Mouse (Mus musculus): Measurements from ENCODE around the gene Mc1r. TPM values are rescaled to one million over a fixed set of nuclear protein-coding genes. Genes with fewer than 3 reads are reported as not detected.
A peak's percentile ranks its signal among the peaks of the same experiment; 100 is the strongest.
"Not testable (repeated sequence)": the region's sequence is repeated elsewhere in the genome, so short reads cannot be mapped to it uniquely, and the experiment has no call there.

Mc1r gene
- total RNA-seq, 2 experiments from 2014 or later, result not detected

DNA sequence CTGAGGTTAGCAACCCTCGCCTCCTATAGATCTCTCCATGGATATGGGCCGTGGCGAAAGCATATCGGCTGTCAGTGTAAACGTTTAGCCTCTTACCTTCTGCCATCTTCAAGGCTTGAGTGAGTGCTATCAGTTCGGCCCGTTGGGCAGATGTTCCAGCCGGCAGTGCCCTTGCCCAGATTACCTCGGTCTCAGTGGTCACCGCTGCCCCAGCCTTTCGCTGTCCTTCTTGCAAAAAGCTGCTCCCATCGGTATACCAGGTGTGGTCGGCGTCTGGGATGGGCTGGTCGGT lies 22.8 kb downstream of the Mc1r start:
- not testable (repeated sequence) for DNase-seq (ENCODE audit: low spot score in 2 of 2)

DNA sequence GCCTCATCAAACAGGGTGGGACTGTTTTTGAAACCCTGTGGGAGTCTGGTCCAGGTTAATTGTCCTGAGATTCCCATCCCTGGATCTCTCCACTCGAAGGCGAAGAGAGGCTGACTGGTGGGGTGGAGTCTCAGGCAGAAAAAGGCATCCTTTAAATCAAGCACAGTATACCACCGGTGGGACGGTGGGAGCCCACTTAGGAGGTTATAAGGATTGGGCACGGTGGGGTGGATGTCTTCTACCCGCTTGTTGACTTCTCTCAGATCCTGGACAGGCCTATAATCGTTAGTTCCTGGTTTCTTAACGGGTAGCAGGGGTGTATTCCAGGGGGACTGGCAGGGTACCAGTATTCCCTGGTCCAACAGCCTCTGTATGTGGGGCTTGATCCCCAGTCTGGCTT lies 24.0 kb downstream of the Mc1r start:
- DNase-seq (ENCODE audit: low spot score in 2 of 2), result not testable (repeated sequence)

DNA sequence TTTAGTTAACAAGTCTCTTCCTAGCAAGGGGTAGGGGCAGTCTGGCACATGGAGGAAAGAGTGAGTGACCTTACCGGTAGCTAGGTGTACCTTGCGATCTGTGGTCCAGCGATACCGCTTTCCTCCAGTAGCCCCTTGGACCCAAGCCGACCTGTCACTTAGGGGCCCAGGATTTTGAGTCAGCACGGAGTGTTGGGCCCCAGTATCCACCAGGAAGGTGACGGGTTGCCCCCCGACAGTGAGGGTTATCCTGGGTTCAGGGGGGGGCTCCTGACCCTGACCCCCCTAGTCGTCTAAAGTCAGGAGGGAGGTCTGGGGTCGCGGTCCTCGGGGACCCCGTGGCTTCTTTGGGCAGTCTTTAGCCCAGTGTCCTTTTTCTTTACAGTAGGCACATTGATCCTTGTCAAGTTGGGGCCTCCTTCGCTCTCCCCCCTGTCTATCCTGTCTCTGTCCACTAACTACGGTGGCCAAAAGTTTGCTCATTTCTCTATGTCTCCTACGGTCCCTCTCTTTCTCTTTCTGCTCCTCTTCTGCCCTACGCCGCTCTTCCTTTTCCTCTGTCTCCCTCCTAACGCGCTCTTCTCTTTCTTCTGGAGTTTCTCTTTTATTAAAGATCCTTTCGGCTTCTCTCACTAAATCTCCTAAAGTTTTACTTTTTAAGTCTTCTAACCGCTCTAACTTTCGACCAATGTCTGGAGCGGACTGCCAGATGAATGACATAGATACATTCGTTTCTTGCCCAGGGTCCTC lies 24.9 kb downstream of the Mc1r start:
- no peak for DNase-seq (ENCODE audit: low spot score in 2 of 2)

DNA sequence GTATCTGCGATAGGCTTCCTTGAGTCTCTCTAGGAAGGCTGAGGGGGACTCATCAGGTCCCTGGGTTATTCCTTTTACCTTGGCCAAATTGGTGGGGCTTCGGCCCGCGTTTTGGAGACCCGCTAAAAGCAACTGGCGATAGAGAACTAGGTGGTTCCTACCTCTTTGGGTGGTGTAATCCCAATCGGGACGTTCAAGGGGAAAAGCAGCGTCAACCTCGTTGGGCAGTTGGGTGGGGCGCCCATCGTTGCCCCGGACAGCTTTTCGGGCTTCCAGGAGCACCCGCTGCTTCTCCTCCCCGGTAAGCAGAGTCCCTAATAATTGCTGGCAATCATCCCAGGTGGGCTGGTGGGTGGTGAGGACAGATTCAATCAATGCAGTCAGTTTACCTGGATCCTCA lies 25.5 kb downstream of the Mc1r start:
- no peak for DNase-seq (ENCODE audit: low spot score in 2 of 2)

DNA sequence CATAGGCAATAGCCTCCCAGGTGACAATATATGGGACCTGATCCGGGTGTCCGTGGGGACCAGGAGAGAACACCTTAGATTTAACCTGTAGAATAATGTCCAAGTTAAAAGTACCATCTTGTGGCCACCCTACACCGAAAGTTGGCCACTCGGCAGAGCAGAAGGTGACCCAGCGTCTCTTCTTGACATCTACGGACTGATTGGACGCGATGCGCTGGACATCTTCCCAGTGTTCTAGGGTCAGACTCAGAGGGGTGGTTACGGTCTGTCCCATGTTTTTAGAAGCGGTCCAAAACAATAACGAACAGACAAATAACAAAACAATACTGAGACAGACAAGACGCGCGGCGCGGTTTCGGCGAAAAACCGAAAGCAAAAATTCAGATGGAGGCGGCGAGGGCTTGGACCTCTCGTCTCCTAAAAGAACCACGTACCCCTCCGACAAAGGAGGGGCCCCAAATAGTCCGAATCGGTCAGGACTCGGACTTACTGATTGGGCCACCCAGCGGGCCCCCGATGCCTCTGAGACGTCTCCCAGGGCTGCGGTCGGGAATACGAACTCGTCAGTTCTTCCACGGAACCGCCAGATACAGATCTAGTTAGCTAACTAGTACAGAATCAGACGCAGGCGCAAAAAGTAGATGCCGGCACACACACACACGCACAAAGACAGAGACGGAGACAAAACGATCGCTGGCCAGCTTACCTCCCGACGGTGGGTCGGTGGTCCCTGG lies 26.5 kb downstream of the Mc1r start:
- DNase-seq (ENCODE audit: low spot score in 2 of 2), result not testable (repeated sequence)

DNA sequence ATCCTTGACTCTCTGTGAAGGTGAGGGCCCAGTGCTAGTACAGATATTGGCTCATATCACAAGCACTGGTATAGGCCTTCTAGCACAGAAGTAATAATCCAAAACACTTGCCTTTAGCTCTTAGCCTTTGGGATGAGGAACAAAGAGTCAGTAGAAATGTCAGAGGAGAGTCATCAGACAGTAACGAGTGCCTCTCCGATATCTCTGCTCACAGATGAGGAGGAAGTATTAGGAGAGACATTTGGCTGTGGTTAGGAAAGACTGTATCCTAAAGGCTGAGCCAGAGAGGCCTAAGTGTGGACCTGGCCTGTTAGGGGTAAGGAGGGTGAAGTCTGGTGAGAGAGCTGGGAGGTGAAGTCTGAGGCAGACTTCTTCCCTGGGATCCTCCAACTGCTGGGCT lies 34.9 kb downstream of the Mc1r start:
- no peak for DNase-seq (ENCODE audit: low spot score in 2 of 2)

DNA sequence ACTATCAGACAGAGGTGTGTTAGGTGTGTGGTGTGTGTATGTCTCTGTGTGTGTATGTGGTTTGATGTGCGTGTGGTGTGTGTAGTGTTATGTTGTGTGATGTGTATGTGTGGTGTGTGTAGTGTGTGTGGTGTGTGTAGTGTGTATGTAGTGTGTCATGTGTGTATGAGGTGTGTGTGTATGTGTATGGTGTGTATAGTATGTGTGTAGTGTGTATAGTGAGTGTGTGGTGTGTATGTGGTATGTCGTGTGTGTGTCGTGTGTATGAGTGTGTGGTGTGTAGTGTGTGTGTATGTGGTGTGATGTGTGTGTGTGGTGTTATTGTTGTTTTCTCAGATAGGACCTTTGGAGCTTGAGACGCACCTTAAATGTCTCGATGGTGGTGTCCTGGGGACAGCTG lies 35.4 kb downstream of the Mc1r start:
- no peak for DNase-seq (ENCODE audit: low spot score in 2 of 2)

DNA sequence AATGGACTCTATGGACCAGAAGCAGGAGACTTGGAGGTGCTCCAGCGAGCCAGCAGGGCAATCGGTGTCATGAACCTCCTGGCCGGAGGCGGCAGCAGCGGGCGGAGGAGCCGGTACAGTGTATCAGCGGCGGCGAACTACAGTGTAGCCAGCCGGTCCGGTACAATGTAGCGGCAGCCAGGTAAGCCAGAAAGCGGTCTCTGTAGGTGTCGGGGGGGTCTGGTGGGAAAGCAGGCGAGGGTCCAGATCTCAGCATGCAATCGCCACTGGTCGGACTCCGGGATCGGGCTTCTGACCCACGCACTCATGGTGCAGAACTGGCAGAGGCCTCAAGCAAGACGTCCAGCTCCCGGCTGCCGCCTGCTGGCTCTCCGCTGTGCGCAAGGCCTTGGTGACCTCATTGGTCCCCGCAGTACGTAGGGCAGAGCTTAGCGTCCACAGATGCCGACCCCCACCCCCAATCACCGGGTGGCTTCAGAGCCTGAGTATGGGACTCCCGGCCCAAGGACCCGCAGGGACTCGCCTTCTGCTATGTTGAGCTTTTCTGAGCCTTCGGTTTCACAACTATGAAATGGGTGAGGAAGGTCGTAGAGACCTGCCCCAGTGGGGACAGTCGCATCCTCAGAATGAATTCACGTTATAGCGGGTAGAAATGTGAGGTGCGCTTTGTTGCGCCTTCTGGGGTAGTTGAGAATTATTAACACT lies 36.1 kb downstream of the Mc1r start:
- peak; percentile 91 to 94 for DNase-seq (ENCODE audit: low spot score in 2 of 2)

DNA sequence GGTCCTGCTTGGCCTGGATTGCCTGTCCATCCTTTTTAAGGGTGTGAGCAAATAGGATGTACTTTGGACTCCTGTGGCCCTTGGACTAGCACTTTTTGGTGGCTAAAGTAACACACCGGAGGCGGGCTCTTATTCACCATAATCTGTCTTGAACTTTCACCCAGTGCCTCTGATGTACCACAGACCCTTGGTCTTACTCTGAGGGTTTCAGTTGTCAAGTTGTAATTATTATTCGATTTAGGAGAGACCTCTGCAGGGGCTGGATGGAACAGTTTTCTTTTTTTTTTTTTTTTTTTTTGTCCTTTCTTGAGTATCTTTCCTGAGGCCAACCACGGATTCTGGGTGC lies 36.6 kb downstream of the Mc1r start:
- no peak for DNase-seq (ENCODE audit: low spot score in 2 of 2)

DNA sequence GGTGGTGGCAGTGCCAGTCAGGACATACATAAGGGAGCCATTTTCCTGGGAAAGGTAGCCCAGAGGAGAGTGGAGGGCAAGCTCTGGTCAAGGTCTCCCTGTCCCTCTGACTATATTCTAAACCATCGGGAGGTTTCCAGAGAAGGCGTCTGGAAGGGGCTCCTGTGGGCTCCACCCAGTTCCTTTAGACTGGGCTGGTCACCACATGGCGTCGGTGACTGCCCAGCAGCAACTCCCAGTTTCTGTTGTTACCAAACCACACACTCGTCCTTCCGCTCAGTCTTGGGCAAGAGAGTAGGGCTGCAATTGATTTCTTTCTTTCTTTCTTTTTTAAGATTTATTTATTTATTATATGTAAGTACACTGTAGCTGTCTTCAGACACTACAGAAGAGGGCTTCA lies 37.2 kb downstream of the Mc1r start:
- DNase-seq (ENCODE audit: low spot score in 2 of 2), result no peak

DNA sequence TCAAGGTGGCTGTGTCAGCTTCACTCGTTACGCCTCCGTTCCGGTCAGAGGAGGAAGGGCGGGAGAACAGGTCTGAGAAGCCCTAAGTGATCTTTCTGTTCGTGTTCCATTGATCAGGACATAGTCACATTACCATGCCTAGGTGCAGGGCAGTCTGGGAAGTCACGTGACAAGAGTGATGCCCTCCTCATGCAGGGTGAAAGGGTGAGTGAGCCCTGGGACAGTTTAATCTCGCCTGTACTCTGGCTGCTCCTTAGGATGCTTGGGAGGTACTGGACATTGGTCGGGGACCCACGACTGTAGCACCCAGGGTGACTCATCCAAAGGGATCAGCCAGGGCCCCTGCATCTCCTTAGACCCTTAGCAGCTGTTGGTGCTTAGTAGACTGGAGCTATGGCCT lies 39.1 kb downstream of the Mc1r start:
- no peak for DNase-seq (ENCODE audit: low spot score in 2 of 2)

DNA sequence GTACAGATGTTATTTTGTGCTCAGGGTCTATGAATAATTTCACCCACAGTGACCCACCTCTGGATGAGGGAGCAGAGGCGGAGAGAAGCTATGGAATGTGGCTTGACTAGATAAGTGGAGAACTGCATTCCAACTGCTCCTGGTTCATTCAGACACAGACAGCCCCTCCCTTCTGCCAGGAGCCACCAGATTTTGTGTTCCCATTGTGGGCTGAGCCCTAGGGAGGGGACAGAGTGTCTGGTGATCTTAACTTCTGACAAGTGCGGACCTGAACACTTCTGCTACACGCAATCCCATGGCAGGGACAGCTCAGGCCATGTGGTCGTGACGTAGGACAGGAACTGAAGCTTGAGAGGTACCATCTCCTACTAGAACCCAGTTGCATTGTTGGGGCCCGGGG lies 39.9 kb downstream of the Mc1r start:
- no peak for DNase-seq (ENCODE audit: low spot score in 2 of 2)

DNA sequence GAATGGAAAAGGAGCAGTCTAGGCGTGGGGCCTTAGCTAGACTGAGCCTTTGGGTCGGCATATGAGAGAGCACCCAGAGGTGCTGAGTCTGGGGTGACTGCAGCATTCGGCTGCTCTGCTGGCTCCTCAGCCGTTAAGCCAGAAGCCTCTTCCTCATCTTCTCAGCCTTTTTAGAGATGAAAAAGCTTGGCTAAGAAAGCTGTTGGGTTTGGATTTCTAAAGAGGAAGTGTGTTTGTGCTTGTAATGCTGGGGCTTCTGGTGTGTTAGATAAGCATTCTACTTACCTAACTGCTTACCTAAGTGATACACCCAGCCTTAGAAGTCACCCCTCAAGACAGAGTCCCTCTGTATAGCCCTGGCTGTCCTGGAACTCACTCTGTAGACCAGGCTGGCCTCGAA lies 43.9 kb downstream of the Mc1r start:
- DNase-seq (ENCODE audit: low spot score in 2 of 2), result no peak

DNA sequence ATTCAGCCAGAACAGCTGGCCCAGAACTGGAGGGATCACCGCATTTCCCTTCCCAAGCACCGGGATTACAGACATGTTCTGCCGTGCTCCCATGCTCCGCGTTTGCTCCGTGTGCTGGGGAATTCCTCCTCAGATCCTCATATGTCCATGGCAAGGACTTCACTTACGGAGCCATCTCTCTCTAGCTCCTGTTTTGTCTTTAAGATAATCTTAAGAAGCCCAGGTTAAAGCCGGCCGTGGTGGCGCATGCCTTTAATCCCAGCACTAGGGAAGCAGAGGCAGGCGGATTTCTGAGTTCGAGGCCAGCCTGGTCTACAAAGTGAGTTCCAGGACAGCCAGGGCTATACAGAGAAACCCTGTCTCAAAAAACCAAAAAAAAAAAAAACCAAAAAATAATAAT lies 44.8 kb downstream of the Mc1r start:
- DNase-seq (ENCODE audit: low spot score in 2 of 2), result not testable (repeated sequence)

DNA sequence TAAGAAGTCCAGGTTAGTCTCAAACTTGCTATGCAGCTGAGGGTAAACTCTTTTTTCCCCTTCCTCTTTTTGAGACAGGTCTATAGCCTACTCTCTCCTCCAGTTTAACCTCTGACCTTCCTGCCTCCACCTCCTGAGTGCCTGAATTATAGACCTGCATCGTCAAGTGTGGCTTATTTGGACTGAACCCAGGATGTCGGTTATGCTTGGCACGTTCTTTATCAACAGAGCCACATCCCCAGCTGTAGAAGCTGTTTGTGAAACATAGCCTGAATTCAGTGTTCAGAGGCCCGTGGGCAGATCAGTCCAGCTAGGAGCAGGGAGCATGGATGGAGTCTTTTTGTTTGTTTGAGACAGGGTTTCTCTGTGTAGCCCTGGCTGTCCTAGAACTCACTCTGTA lies 45.2 kb downstream of the Mc1r start:
- no peak for DNase-seq (ENCODE audit: low spot score in 2 of 2)

DNA sequence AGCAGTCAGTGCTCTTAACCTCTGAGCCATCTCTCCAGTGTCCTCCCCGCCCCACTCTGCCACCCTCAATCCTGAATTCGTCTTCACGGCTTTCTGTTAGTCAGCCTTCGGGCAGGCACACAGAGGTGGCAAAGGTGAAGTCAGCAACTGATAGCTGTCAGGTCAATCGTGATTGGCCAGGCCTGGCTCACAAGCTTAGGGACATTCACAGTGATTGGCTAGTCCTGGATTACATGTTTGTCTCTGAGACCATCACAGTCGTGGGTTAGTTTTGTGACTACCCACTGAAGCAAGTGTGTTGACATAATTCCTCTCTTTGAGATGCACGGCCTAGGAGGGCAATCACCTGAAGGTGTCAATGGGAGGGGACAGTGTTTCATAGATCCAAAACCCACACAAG lies 46.4 kb downstream of the Mc1r start:
- DNase-seq (ENCODE audit: low spot score in 2 of 2), result no peak

DNA sequence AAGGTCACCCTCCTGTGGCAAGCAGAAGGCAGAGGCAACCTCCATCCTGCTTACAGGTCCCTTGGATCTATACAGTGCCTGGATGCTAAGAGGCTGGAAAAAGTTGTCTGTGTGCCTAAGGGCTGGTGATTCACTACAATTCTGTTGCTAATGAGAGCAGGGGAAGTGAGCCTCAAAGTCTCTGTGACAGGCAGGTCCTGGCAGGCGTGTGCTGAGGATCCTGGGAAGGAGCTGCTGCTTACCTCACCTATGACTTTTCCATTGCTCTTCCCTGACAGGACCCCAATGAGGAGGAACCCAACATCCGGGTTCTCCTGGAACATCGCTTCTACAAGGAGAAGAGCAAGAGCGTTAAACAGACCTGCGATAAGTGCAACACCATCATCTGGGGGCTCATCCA lies 47.0 kb downstream of the Mc1r start:
- no peak for DNase-seq (ENCODE audit: low spot score in 2 of 2)

DNA sequence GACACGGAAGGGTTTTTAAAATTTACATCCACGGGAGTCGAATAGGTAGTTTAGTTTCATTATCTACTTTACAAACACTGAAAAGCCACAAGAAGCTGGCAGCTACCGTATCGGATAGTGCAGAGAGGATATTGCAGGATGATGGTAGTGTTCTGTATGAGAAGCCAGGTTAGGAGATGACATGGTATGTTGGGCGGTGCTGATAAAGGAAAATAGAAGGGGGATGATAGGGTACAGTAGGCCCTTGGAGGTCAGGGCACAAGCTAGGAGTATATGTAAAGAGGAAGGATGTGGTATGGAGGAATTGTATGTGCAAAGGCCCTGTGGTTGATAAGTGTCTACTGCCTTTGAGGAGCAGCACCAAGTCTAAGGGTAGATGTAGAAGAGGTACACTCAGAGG lies 47.7 kb downstream of the Mc1r start:
- no peak for DNase-seq (ENCODE audit: low spot score in 2 of 2)

All from adrenal gland, adult 18-20 months (tissue).